Mouse (Mus musculus) left cerebral cortex, adult 18-20 months (tissue): ENCODE measurements around the gene Gm1553. TPM values are rescaled to one million over a fixed set of nuclear protein-coding genes. Genes with fewer than 3 reads are reported as not detected.

Source experiments
- DNase-seq, 2 experiments: peaks; one replicate each; pipeline ENCODE4 v3.0.0; 2021 to 2022; ENCODE audit warnings: low spot score in 2 of 2, mixed read lengths in 1 of 2
- long read RNA-seq, 2 experiments: library from polyadenylated mRNA; stranded (forward); transcript quantifications; one replicate each; pipeline ENCODE4 v2.0.0; 2021
- total RNA-seq, 2 experiments: library from RNA; stranded (reverse); gene quantifications; 2 replicates each; pipeline ENCODE4 v1.2.3; 2021

Gene Gm1553
- total RNA-seq, result not detected
- long read RNA-seq, experiment 1, result 0 reads
- long read RNA-seq, experiment 2, result 0 reads

- DNase-seq, result no peak
Measured at GRCm38 (mm10) chr10:82492518-82492917, at the start of gene Gm1553. Gm1553 (minus strand) TSS chr10:82492618.

Other genes starting within 250 kb of the Gm1553 start
- gene 4932415D10Rik, start 176.0 kb downstream of the Gm1553 start, total RNA-seq, result not detected
- 10 to 100 TPM in 1 of 2 experiments, 1 to 10 TPM in 1; 9.2 to 10.9 TPM for gene Gm4924, start 138.4 kb downstream of the Gm1553 start, total RNA-seq
- gene 1190007I07Rik, start 130.6 kb upstream of the Gm1553 start, total RNA-seq, result 10 to 100 TPM; 18.1 to 20.9 TPM
- 10 to 100 TPM; 35.7 to 41.1 TPM for gene Tdg, start 137.2 kb upstream of the Gm1553 start, total RNA-seq
- 10 to 100 TPM; 25.4 to 25.9 TPM for gene Glt8d2, start 198.0 kb upstream of the Gm1553 start, total RNA-seq
- gene Hcfc2, start 203.5 kb upstream of the Gm1553 start, total RNA-seq, result 10 to 100 TPM; 49.4 to 58.5 TPM